Mouse (Mus musculus) neural tube, embryonic 15.5 days (tissue): ENCODE data around the gene Mpl. TPM values are rescaled to one million over a fixed set of nuclear protein-coding genes. Genes with fewer than 3 reads are reported as not detected.

ENCODE experiments used
- ATAC-seq: fragments of 200-750 bp; cut with Nextera tagmentation; 2 replicates; pipeline ENCODE4 v1.8.0; 2017; ENCODE audit warnings: mild to moderate bottlenecking, moderate TSS enrichment, moderate library complexity; ENCODE audit not compliant: low FRiP score
- H3K27ac ChIP-seq: fragments of 300-500 bp; sonication (generic); replicated peaks from 2 replicates; pipeline ENCODE4 v1.5.1; 2015; ENCODE audit warnings: mild to moderate bottlenecking, inconsistent platforms
- H3K27me3 ChIP-seq: fragments of 300-500 bp; sonication (generic); replicated peaks from 2 replicates; pipeline ENCODE4 v1.6.1; 2015; ENCODE audit warnings: inconsistent platforms
- H3K36me3 ChIP-seq: fragments of 300-500 bp; sonication (generic); 2 replicates; pipeline ENCODE4 v1.6.1; 2015; ENCODE audit warnings: inconsistent platforms
- H3K4me1 ChIP-seq: fragments of 300-500 bp; sonication (generic); 2 replicates; pipeline ENCODE4 v1.6.1; 2015; ENCODE audit warnings: inconsistent platforms
- H3K4me2 ChIP-seq: fragments of 300-500 bp; sonication (generic); 2 replicates; pipeline ENCODE4 v1.6.1; 2015; ENCODE audit warnings: inconsistent platforms, mild to moderate bottlenecking, moderate library complexity
- H3K4me3 ChIP-seq: fragments of 300-500 bp; sonication (generic); replicated peaks from 2 replicates; pipeline ENCODE4 v1.5.1; 2015; ENCODE audit warnings: mild to moderate bottlenecking, inconsistent platforms
- H3K9ac ChIP-seq: fragments of 300-500 bp; sonication (generic); replicated peaks from 2 replicates; pipeline ENCODE4 v1.6.1; 2015; ENCODE audit warnings: mild to moderate bottlenecking, inconsistent platforms
- H3K9me3 ChIP-seq: fragments of 300-500 bp; sonication (generic); replicated peaks from 2 replicates; pipeline ENCODE4 v1.6.1; 2016; ENCODE audit warnings: inconsistent platforms
- whole genome bisulfite sequencing: fragments of 180-500 bp; shearing (Covaris S2); methylation state at CpG from one replicate; pipeline ENCODE4 v1.1.7; 2015; ENCODE audit warnings: mixed read lengths; 5-methylcytosine and 5-hydroxymethylcytosine counted together
- polyA plus RNA-seq: library from polyadenylated mRNA; unstranded; fragments of >200 nt; fragmentation: Nextera tagmentation; extraction: Ambion mirVana; gene quantifications from 2 replicates; pipeline ENCODE4 v1.2.1, GENCODE M21; 2015

Gene Mpl
- polyA plus RNA-seq, 1 experiment from 2014 or later, result 0.12 TPM

GRCm38 (mm10) chr4:118425374-118425773 is 31.9 kb downstream of the Mpl start:
- H3K27me3 ChIP-seq, result no peaks in the 10 kb centered on the region
- H3K9ac ChIP-seq, result no peak overlapping the region
- no peak overlapping the region for H3K27ac ChIP-seq
- ATAC-seq, result no peak
- no peaks in the 10 kb centered on the region for H3K9me3 ChIP-seq
- peaks cover 27% of the 10 kb centered on the region for H3K4me1 ChIP-seq
- 92% methylated on average over 1 of the region's 1 CpGs for WGBS
- no peak overlapping the region for H3K4me3 ChIP-seq
- H3K36me3 ChIP-seq, result peaks cover 23% of the 10 kb centered on the region
- H3K4me2 ChIP-seq, result no peak overlapping the region

- no peak for ATAC-seq
- Histone ChIP-seq H3K4me3 (no peak overlapping the region), H3K4me1 (peaks cover 25% of the 10 kb centered on the region), H3K36me3 (peaks cover 29% of the 10 kb centered on the region), H3K4me2 (no peak overlapping the region), H3K9ac (no peak overlapping the region), H3K27ac (no peak overlapping the region), H3K9me3 (no peaks in the 10 kb centered on the region), H3K27me3 (no peaks in the 10 kb centered on the region)
- WGBS, result 90% methylated on average over 4 of the region's 4 CpGs
Measured at GRCm38 (mm10) chr4:118424541-118425160, 32.7 kb downstream of the Mpl start.

GRCm38 (mm10) chr4:118421384-118421783 is 35.9 kb downstream of the Mpl start:
- H3K27ac ChIP-seq, result no peak overlapping the region
- peaks cover 56% of the 10 kb centered on the region for H3K36me3 ChIP-seq
- no peaks in the 10 kb centered on the region for H3K9me3 ChIP-seq
- no peak overlapping the region for H3K9ac ChIP-seq
- no peak overlapping the region for H3K4me2 ChIP-seq
- no peak for ATAC-seq
- H3K4me3 ChIP-seq, result no peak overlapping the region
- 90% methylated on average over 3 of the region's 3 CpGs for WGBS
- H3K27me3 ChIP-seq, result no peaks in the 10 kb centered on the region
- H3K4me1 ChIP-seq, result no peaks in the 10 kb centered on the region

GRCm38 (mm10) chr4:118417112-118417797 is 40.1 kb downstream of the Mpl start:
- Histone ChIP-seq H3K36me3 (peaks cover 89% of the 10 kb centered on the region), H3K4me3 (no peak overlapping the region), H3K9ac (no peak overlapping the region), H3K27me3 (no peaks in the 10 kb centered on the region), H3K27ac (no peak overlapping the region), H3K9me3 (no peaks in the 10 kb centered on the region), H3K4me2 (no peak overlapping the region), H3K4me1 (no peaks in the 10 kb centered on the region)
- no peak for ATAC-seq
- 86% methylated on average over 13 of the region's 13 CpGs for WGBS

DNA sequence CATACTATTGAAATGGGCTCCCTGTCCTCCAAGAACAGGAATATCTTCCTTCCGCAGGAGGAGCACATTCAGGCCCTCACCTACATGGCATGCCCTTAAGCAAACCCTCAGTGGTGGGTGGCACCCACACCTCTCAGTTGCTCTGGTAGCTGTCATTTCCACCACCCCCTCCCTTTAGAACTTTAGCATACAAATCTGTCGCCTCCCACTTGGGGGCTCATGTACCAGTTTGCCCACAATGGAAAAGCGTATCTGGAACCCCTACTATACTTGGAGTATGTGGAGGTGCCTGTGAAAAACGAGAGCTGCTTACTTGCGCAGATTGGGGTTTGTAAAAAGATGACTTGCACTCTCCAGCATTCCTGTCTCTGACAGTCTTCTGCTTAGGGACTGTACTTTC is 41.0 kb downstream of the Mpl start:
- no peaks in the 10 kb centered on the region for H3K27me3 ChIP-seq
- no peaks in the 10 kb centered on the region for H3K9me3 ChIP-seq
- H3K4me2 ChIP-seq, result no peak overlapping the region
- H3K27ac ChIP-seq, result no peak overlapping the region
- no peak overlapping the region for H3K9ac ChIP-seq
- no peak for ATAC-seq
- no peaks in the 10 kb centered on the region for H3K4me1 ChIP-seq
- no peak overlapping the region for H3K4me3 ChIP-seq
- WGBS, result 95% methylated on average over 5 of the region's 5 CpGs
- peaks cover 92% of the 10 kb centered on the region for H3K36me3 ChIP-seq

GRCm38 (mm10) chr4:118415779-118416178 is 41.5 kb downstream of the Mpl start:
- H3K9me3 ChIP-seq, result no peaks in the 10 kb centered on the region
- ATAC-seq, result no peak
- no peak overlapping the region for H3K4me3 ChIP-seq
- H3K27ac ChIP-seq, result no peak overlapping the region
- H3K27me3 ChIP-seq, result no peaks in the 10 kb centered on the region
- H3K36me3 ChIP-seq, result peaks cover 87% of the 10 kb centered on the region
- H3K4me2 ChIP-seq, result no peak overlapping the region
- peaks cover 1% of the 10 kb centered on the region; the same call in 1 of the 2 replicates for H3K4me1 ChIP-seq
- no peak overlapping the region for H3K9ac ChIP-seq
- WGBS, result 88% methylated on average over 2 of the region's 2 CpGs

DNA sequence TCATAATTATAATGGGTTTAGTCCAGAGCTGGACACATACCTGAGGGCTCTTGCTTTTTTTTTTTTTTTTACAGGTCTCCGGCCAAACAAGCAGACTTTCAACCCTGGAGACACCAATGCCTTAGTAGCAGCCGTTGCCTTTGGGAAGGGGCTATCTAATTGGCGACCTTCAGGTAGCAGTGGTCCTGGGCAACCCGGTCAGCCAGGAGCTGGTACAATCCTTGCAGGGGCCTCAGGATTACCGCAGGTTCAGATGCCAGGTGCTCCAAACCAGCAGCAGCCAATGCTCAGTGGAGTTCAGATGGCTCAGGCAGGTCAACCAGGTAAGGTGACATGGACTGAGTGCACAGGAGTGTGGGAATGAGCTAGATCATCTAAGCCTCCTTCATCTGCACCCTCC is 43.8 kb downstream of the Mpl start:
- H3K27ac ChIP-seq, result no peak overlapping the region
- H3K9me3 ChIP-seq, result no peaks in the 10 kb centered on the region
- no peak for ATAC-seq
- no peak overlapping the region for H3K4me2 ChIP-seq
- H3K9ac ChIP-seq, result no peak overlapping the region
- peaks cover 15% of the 10 kb centered on the region for H3K4me1 ChIP-seq
- H3K36me3 ChIP-seq, result peaks cover 69% of the 10 kb centered on the region
- WGBS, result 94% methylated on average over 5 of the region's 5 CpGs
- H3K27me3 ChIP-seq, result no peaks in the 10 kb centered on the region
- no peak overlapping the region for H3K4me3 ChIP-seq

- 96% methylated on average over 5 of the region's 5 CpGs for WGBS
- Histone ChIP-seq H3K9me3 (no peaks in the 10 kb centered on the region), H3K27me3 (no peaks in the 10 kb centered on the region), H3K27ac (no peak overlapping the region), H3K4me2 (no peak overlapping the region), H3K9ac (no peak overlapping the region), H3K4me3 (no peak overlapping the region), H3K36me3 (peaks cover 46% of the 10 kb centered on the region), H3K4me1 (peaks cover 28% of the 10 kb centered on the region)
- no peak for ATAC-seq
Measured at GRCm38 (mm10) chr4:118410871-118411270, 46.4 kb downstream of the Mpl start.

- Histone ChIP-seq H3K4me2 (peak within 1 kb of the TSS; percentile 85), H3K27me3 (no peaks in the 10 kb centered on the region), H3K4me3 (peak within 1 kb of the TSS; percentile 93), H3K9ac (peak within 1 kb of the TSS; percentile 89), H3K4me1 (peaks cover 28% of the 10 kb centered on the region), H3K36me3 (peaks cover 40% of the 10 kb centered on the region), H3K9me3 (no peaks in the 10 kb centered on the region), H3K27ac (peak within 1 kb of the TSS; percentile 80)
- peak; percentile 96 for ATAC-seq
- WGBS, result under 1% methylated on average over 53 of the region's 53 CpGs
Measured at GRCm38 (mm10) chr4:118409142-118409900, 48.0 kb downstream of the Mpl start, which contains the start of the genes Szt2 and Med8. Gene Szt2, minus strand, starts transcription at chr4:118409273. Gene Med8, plus strand, starts transcription at chr4:118409337.

DNA sequence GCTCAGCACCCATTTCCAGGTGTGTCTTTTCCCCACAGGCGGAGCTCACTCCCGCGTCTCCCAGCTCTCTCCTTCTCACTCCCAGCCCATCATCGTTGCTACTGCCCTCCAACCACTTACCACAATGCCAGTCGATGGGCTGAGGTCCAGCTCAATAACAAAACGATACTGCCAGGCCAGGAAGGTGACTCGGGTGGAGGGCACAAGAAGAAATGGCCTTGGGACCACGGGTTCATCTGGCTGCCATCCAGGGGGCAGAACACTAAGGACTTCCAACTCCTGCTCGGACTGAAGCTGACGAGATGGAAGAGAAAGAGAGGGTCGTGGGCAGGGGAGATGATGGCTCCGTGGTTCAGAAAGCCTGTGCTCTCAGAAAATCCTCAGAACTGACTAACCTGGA is 54.6 kb downstream of the Mpl start:
- H3K9ac ChIP-seq, result no peak overlapping the region
- peaks cover 4% of the 10 kb centered on the region for H3K4me1 ChIP-seq
- WGBS, result 93% methylated on average over 12 of the region's 12 CpGs
- H3K4me3 ChIP-seq, result no peak overlapping the region
- no peaks in the 10 kb centered on the region for H3K9me3 ChIP-seq
- peaks cover 64% of the 10 kb centered on the region for H3K36me3 ChIP-seq
- H3K4me2 ChIP-seq, result no peak overlapping the region
- H3K27me3 ChIP-seq, result no peaks in the 10 kb centered on the region
- no peak for ATAC-seq
- no peak overlapping the region for H3K27ac ChIP-seq

DNA sequence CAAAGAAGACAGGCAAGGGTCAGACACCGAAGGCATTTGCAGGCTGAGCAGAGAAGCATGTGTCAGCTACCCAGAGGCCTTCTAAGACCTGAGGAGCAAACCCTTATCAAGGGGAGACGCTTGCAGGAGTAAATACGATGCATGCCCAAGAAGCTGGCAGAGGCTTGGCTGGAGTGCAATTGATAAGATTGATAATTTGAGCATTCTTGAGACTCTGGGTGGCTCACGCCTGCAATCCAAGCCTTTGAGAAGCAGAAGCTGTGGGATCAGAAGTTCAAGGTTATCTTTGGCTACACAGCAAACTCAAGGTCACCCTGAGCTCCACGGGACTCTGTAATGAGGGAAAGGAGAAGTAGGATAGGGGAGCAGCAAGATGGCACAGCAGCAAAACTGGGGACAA is 55.4 kb downstream of the Mpl start:
- peaks cover 72% of the 10 kb centered on the region for H3K36me3 ChIP-seq

DNA sequence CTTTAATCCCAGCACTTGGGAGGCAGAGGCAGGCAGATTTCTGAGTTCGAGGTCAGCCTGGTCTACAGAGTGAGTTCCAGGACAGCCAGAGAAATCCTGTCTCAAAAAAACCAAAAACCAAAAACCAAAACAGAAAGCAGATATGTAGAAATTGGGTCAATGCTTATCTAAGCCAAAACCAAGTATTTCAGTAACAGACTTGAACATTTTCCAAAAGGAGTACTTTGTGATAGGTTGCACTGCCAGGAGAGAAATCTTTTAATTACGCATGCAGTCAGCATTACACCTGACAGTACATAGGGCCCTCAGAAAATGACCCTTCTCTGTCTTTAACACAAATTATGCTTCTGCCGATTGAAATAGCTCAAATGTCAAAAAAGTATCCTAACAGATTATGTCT is 55.9 kb downstream of the Mpl start:
- H3K9ac ChIP-seq, result no peak overlapping the region
- 91% methylated on average over 3 of the region's 3 CpGs for WGBS
- H3K27ac ChIP-seq, result no peak overlapping the region
- H3K4me2 ChIP-seq, result no peak overlapping the region
- no peaks in the 10 kb centered on the region for H3K9me3 ChIP-seq
- no peak overlapping the region for H3K4me3 ChIP-seq
- ATAC-seq, result no peak
- H3K36me3 ChIP-seq, result peaks cover 77% of the 10 kb centered on the region
- H3K27me3 ChIP-seq, result no peaks in the 10 kb centered on the region
- H3K4me1 ChIP-seq, result no peaks in the 10 kb centered on the region

More for the DNA sequence above, 55.4 kb downstream of the Mpl start:
- H3K4me2 ChIP-seq, result no peak overlapping the region
- no peaks in the 10 kb centered on the region for H3K4me1 ChIP-seq
- H3K27me3 ChIP-seq, result no peaks in the 10 kb centered on the region
- no peak overlapping the region for H3K4me3 ChIP-seq
- H3K9ac ChIP-seq, result no peak overlapping the region
- no peaks in the 10 kb centered on the region for H3K9me3 ChIP-seq
- no peak for ATAC-seq
- WGBS, result 94% methylated on average over 5 of the region's 5 CpGs
- no peak overlapping the region for H3K27ac ChIP-seq
